Mouse (Mus musculus): Measurements from ENCODE around the gene Zkscan14. TPM values are rescaled to one million over a fixed set of nuclear protein-coding genes. Genes with fewer than 3 reads are reported as not detected.

The Zkscan14 gene
- total and polyA plus RNA-seq, 3 experiments = 6.7 to 7.5 TPM; not detected in 1

DNA sequence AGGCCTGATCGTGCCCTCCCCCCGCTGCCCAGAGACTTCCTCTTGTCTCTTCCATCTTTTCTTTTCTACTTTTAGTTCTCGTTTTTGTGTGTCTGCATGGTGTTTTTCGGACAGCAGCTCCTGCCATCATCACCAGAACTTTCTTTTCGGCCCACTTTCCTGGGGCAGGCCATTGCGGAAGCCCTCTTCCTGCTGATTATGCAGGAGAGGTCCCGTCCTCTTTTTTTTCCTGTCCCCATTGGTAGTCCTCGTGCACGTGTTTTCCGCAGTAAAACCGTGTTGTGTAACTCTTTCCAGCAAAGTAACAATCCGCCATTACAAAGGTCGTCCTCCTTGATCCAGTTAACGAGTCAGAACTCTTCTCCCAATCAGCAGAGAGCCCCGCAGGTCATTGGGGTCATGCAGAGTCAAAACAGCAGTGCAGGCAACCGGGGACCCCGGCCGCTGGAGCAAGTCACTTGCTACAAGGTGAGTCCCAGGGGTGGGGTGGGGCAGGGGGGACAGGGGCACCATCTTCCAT is 23.1 kb downstream of the Zkscan14 start:
- DNase-seq (ENCODE audit: low read depth, low spot score) = no peak
- Histone ChIP-seq H3K27ac (ENCODE audit: control insufficient read depth, low read depth, low read length) (no peak overlapping the region), H3K4me1 (ENCODE audit: control insufficient read depth in 1 of 2, insufficient read depth in 2 of 2, low read length in 2 of 2) (no peaks in the 10 kb centered on the region), H3K79me2 (ENCODE audit: control insufficient read depth, insufficient read depth, low read length, poor library complexity) (no peaks in the 10 kb centered on the region), H3K4me3 (ENCODE audit: control insufficient read depth in 1 of 2, insufficient read depth in 1 of 2, low read depth in 2 of 2, low read length in 2 of 2) (no peak overlapping the region), H3K9ac (ENCODE audit: control insufficient read depth, low read depth, low read length, poor library complexity, severe bottlenecking) (no peak overlapping the region), H3K36me3 (ENCODE audit: control insufficient read depth in 1 of 2, insufficient read depth in 2 of 2, low read length in 2 of 2) (peaks cover 0 to 15% of the 10 kb centered on the region in 2 experiments; a peak in 2 of 4 replicates), H3K9me3 (replicated peaks; ENCODE audit: insufficient read depth, low read length) (no peaks in the 10 kb centered on the region), H3K27me3 (ENCODE audit: control insufficient read depth in 1 of 2, insufficient read depth in 2 of 2, low read length in 2 of 2) (no peaks in the 10 kb centered on the region)
- TF ChIP-seq POLR2AphosphoS5 (IDR thresholded peaks at IDR 0.05; ENCODE audit: borderline replicate concordance, low read depth, low read length) (no peak), ELF1 (IDR thresholded peaks at IDR 0.05; ENCODE audit: low read depth, low read length) (no peak), ZMIZ1 (IDR thresholded peaks at IDR 0.05; ENCODE audit: low read depth, low read length) (no peak), CHD1 (IDR thresholded peaks at IDR 0.05; ENCODE audit: low read depth, low read length) (no peak), ZC3H11A (IDR thresholded peaks at IDR 0.05; ENCODE audit: low read depth, low read length) (no peak), MAFK (IDR thresholded peaks at IDR 0.05; ENCODE audit: borderline replicate concordance, low read depth, low read length) (no peak), GABPA (IDR thresholded peaks at IDR 0.05; ENCODE audit: low read depth, low read length) (no peak), KAT2A (conservative IDR thresholded peaks at IDR 0.05; ENCODE audit: low read depth, low read length) (no peak)

DNA sequence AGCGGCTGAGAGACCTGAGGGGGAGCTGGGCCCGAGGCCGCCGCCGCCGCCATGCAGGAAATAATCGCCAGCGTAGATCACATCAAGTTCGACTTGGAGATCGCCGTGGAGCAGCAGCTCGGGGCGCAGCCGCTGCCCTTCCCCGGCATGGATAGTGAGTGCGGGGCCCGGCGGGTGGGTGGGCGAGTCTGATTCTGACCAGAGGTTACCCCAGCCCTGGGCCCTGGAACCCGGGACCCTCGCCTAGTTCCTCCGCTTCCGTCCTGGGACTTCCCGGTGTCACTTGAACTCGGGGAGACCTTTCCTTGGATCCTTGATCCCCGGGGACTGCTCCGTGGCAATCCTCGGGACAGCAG is 34.4 kb downstream of the Zkscan14 start:
- no peak for DNase-seq (ENCODE audit: low read depth, low spot score)
- Histone ChIP-seq H3K9me3 (replicated peaks; ENCODE audit: insufficient read depth, low read length) (no peaks in the 10 kb centered on the region), H3K9ac (ENCODE audit: control insufficient read depth, low read depth, low read length, poor library complexity, severe bottlenecking) (peak overlapping the region; percentile 94), H3K27me3 (ENCODE audit: control insufficient read depth in 1 of 2, insufficient read depth in 2 of 2, low read length in 2 of 2) (no peaks in the 10 kb centered on the region), H3K79me2 (ENCODE audit: control insufficient read depth, insufficient read depth, low read length, poor library complexity) (peaks cover 31% of the 10 kb centered on the region), H3K4me3 (ENCODE audit: control insufficient read depth in 1 of 2, insufficient read depth in 1 of 2, low read depth in 2 of 2, low read length in 2 of 2) (peak overlapping the region; percentile 97 to 99), H3K27ac (ENCODE audit: control insufficient read depth, low read depth, low read length) (peak overlapping the region; percentile 54), H3K36me3 (ENCODE audit: control insufficient read depth in 1 of 2, insufficient read depth in 2 of 2, low read length in 2 of 2) (peaks cover 9% of the 10 kb centered on the region in 2 experiments), H3K4me1 (ENCODE audit: control insufficient read depth in 1 of 2, insufficient read depth in 2 of 2, low read length in 2 of 2) (peaks cover 0 to 10% of the 10 kb centered on the region in 2 experiments; a peak in 3 of 4 replicates)
- TF ChIP-seq POLR2AphosphoS2 (IDR thresholded peaks at IDR 0.05; ENCODE audit: low read length) (no peak), POLR2A (IDR thresholded peaks at IDR 0.05; ENCODE audit: control insufficient read depth in 1 of 2, insufficient read depth in 1 of 2, low read depth in 1 of 2, low read length in 2 of 2, poor library complexity in 1 of 2) (0 out of 4 replicates have a peak, but pooled peaks have one; percentile 11 to 39), ZKSCAN1 (IDR thresholded peaks at IDR 0.05; ENCODE audit: low read depth, low read length) (no peak)

DNA sequence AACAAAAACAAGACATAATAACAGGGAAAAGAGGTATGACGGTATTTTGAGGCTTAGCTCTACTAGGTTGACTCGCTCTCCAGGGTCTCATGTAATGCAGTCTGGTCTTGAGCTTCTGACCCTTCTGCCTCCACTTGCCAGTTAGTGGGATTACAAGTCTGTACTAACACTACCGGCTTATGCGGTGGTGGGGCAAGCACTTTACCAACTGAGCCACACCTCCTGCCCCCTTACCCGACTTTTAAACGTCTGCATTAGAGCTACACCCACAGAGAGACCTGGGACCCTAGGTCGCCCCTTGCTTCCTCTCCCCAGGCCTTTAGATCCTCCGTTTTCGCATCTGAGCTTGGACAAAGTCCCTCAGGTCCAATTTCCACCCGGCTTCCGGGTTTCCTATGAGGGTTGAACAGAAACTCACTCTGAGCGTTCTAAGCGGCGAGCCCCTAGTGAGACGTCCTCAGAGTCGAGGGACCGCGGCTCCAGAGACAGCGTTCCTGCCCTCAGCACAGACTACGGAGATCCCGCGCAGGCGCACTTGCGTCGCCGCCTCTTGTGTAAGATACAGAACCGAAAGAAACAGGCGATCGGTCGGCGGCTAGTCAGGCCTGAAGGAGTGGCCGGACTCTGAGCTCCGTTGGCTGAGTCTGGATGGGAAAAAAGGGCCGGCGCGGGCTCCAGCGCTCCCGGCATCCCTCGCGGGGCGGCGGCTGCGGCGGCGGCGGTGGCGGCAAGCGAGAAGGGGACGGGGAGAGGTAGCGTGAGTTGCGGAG is 34.9 kb downstream of the Zkscan14 start, which contains the start of the genes Ptcd1 and Cpsf4:
TSS of gene Ptcd1 (minus strand) at position 573 of the 770 bp plus-strand sequence.
TSS of gene Cpsf4 (plus strand) at position 678 of the 770 bp plus-strand sequence.
- Histone ChIP-seq H3K27me3 (ENCODE audit: control insufficient read depth in 1 of 2, insufficient read depth in 2 of 2, low read length in 2 of 2) (no peaks in the 10 kb centered on the region), H3K36me3 (ENCODE audit: control insufficient read depth in 1 of 2, insufficient read depth in 2 of 2, low read length in 2 of 2) (peaks cover 6 to 9% of the 10 kb centered on the region in 2 experiments)
- TF ChIP-seq RCOR1 (IDR thresholded peaks at IDR 0.05; ENCODE audit: low read depth, low read length) (no peak), MAZ (IDR thresholded peaks at IDR 0.05; ENCODE audit: low read depth, low read length) (peak; percentile 83), BHLHE40 (IDR thresholded peaks at IDR 0.05; ENCODE audit: borderline replicate concordance, low read depth, low read length) (no peak), GABPA (IDR thresholded peaks at IDR 0.05; ENCODE audit: low read depth, low read length) (no peak), POLR2AphosphoS5 (IDR thresholded peaks at IDR 0.05; ENCODE audit: borderline replicate concordance, low read depth, low read length) (no peak), CHD1 (IDR thresholded peaks at IDR 0.05; ENCODE audit: low read depth, low read length) (no peak), KAT2A (conservative IDR thresholded peaks at IDR 0.05; ENCODE audit: low read depth, low read length) (no peak; the same call in 1 of the 2 replicates), ZMIZ1 (IDR thresholded peaks at IDR 0.05; ENCODE audit: low read depth, low read length) (0 out of 2 replicates have a peak, but pooled peaks have one; percentile 63), POLR2AphosphoS2 (IDR thresholded peaks at IDR 0.05; ENCODE audit: low read length) (peak; percentile 87), NELFE (IDR thresholded peaks at IDR 0.05; ENCODE audit: low read depth, low read length) (peak; percentile 92), CHD2 (IDR thresholded peaks at IDR 0.05; ENCODE audit: low read length) (no peak), GATA1 (IDR thresholded peaks at IDR 0.05; ENCODE audit: low read depth, low read length) (no peak), POLR2A (IDR thresholded peaks at IDR 0.05; ENCODE audit: control insufficient read depth in 1 of 2, insufficient read depth in 1 of 2, low read depth in 1 of 2, low read length in 2 of 2, poor library complexity in 1 of 2) (peak; percentile 7 to 92; a peak in 2 of 4 replicates), TBP (IDR thresholded peaks at IDR 0.05; ENCODE audit: low read depth, low read length) (peak; percentile 81), MXI1 (IDR thresholded peaks at IDR 0.05; ENCODE audit: low read depth, low read length) (peak; percentile 76), USF2 (IDR thresholded peaks at IDR 0.05; ENCODE audit: borderline replicate concordance in 1 of 2, insufficient read depth in 1 of 2, low read depth in 1 of 2, low read length in 2 of 2) (no peak), MAX (IDR thresholded peaks at IDR 0.05; ENCODE audit: low read length) (peak; percentile 13; the same call in 1 of the 2 replicates), UBTF (IDR thresholded peaks at IDR 0.05; ENCODE audit: borderline replicate concordance, insufficient read depth, low read depth, low read length) (no peak; the same call in 1 of the 2 replicates)

More for the DNA sequence above, 34.9 kb downstream of the Zkscan14 start, which contains the start of the genes Ptcd1 and Cpsf4:
- Histone ChIP-seq H3K4me3 (ENCODE audit: control insufficient read depth in 1 of 2, insufficient read depth in 1 of 2, low read depth in 2 of 2, low read length in 2 of 2) (peak within 1 kb of the TSS; percentile 97 to 99), H3K9ac (ENCODE audit: control insufficient read depth, low read depth, low read length, poor library complexity, severe bottlenecking) (peak within 1 kb of the TSS; percentile 94), H3K9me3 (replicated peaks; ENCODE audit: insufficient read depth, low read length) (no peaks in the 10 kb centered on the region), H3K4me1 (ENCODE audit: control insufficient read depth in 1 of 2, insufficient read depth in 2 of 2, low read length in 2 of 2) (peaks cover 0 to 10% of the 10 kb centered on the region in 2 experiments; a peak in 3 of 4 replicates), H3K79me2 (ENCODE audit: control insufficient read depth, insufficient read depth, low read length, poor library complexity) (peaks cover 31% of the 10 kb centered on the region), H3K27ac (ENCODE audit: control insufficient read depth, low read depth, low read length) (peak within 1 kb of the TSS; percentile 81)
- peak; percentile 99 for DNase-seq (ENCODE audit: low read depth, low spot score)

Data from MEL (cell line).